Mouse (Mus musculus): ENCODE data around the gene Trex2. TPM values are rescaled to one million over a fixed set of nuclear protein-coding genes. Genes with fewer than 3 reads are reported as not detected.

Gene Trex2
- polyA plus RNA-seq, 1 experiment from 2014 or later, result not detected

- Histone ChIP-seq H3K27ac (ENCODE audit: low read depth, low read length) (no peak overlapping the region), H3K4me2 (no peak overlapping the region), H3K36me3 (ENCODE audit: control insufficient read depth, insufficient read depth, low read length) (no peaks in the 10 kb centered on the region), H3K9ac (ENCODE audit: low read length) (no peak overlapping the region), H3K27me3 (ENCODE audit: control insufficient read depth, insufficient read depth, low read length) (no peaks in the 10 kb centered on the region), H3K9me3 (ENCODE audit: control insufficient read depth, low read length) (no peaks in the 10 kb centered on the region), H3K4me1 (ENCODE audit: control insufficient read depth, insufficient read depth, low read length) (no peaks in the 10 kb centered on the region), H3K4me3 (ENCODE audit: low read depth, low read length) (no peak overlapping the region)
- WGBS, result 93% methylated on average over 1 of the region's 1 CpGs
- no peak for ATAC-seq (ENCODE audit: low FRiP score)
- DNase-seq (ENCODE audit: low spot score, missing footprints), result no peak
These were observed 40.6 kb upstream of the Trex2 start for GRCm38 (mm10) chrX:73475658-73476256.

GRCm38 (mm10) chrX:73474340-73475165 is 39.4 kb upstream of the Trex2 start:
- DNase-seq (ENCODE audit: low spot score, missing footprints) (no peak), ATAC-seq (ENCODE audit: low FRiP score) (no peak)
- H3K9ac ChIP-seq (ENCODE audit: low read length), result no peak overlapping the region
- WGBS, result 70% methylated on average over 12 of the region's 12 CpGs
- no peak overlapping the region for H3K27ac ChIP-seq (ENCODE audit: low read depth, low read length)
- no peaks in the 10 kb centered on the region for H3K36me3 ChIP-seq (ENCODE audit: control insufficient read depth, insufficient read depth, low read length)
- no peak overlapping the region for H3K4me2 ChIP-seq
- no peaks in the 10 kb centered on the region for H3K9me3 ChIP-seq (ENCODE audit: control insufficient read depth, low read length)
- H3K27me3 ChIP-seq (ENCODE audit: control insufficient read depth, insufficient read depth, low read length), result no peaks in the 10 kb centered on the region; the same call in 1 of the 2 replicates
- H3K4me1 ChIP-seq (ENCODE audit: control insufficient read depth, insufficient read depth, low read length), result no peaks in the 10 kb centered on the region
- no peak overlapping the region for H3K4me3 ChIP-seq (ENCODE audit: low read depth, low read length)

GRCm38 (mm10) chrX:73471764-73472163 is 36.6 kb upstream of the Trex2 start:
- DNase-seq (ENCODE audit: low spot score, missing footprints), result no peak
- Histone ChIP-seq H3K4me3 (ENCODE audit: low read depth, low read length) (no peak overlapping the region), H3K9ac (ENCODE audit: low read length) (no peak overlapping the region), H3K9me3 (ENCODE audit: control insufficient read depth, low read length) (no peaks in the 10 kb centered on the region), H3K4me1 (ENCODE audit: control insufficient read depth, insufficient read depth, low read length) (no peaks in the 10 kb centered on the region), H3K4me2 (no peak overlapping the region), H3K27ac (ENCODE audit: low read depth, low read length) (no peak overlapping the region), H3K27me3 (ENCODE audit: control insufficient read depth, insufficient read depth, low read length) (no peaks in the 10 kb centered on the region; the same call in 1 of the 2 replicates), H3K36me3 (ENCODE audit: control insufficient read depth, insufficient read depth, low read length) (no peaks in the 10 kb centered on the region)
- 82% methylated on average over 3 of the region's 3 CpGs for WGBS
- no peak for ATAC-seq (ENCODE audit: low FRiP score)

GRCm38 (mm10) chrX:73468752-73469151 is 33.6 kb upstream of the Trex2 start:
- no peaks in the 10 kb centered on the region for H3K9me3 ChIP-seq (ENCODE audit: control insufficient read depth, low read length)
- no peak overlapping the region for H3K27ac ChIP-seq (ENCODE audit: low read depth, low read length)
- H3K4me2 ChIP-seq, result no peak overlapping the region
- ATAC-seq (ENCODE audit: low FRiP score) (no peak), DNase-seq (ENCODE audit: low spot score, missing footprints) (no peak)
- H3K4me1 ChIP-seq (ENCODE audit: control insufficient read depth, insufficient read depth, low read length), result no peaks in the 10 kb centered on the region
- H3K9ac ChIP-seq (ENCODE audit: low read length), result no peak overlapping the region
- H3K27me3 ChIP-seq (ENCODE audit: control insufficient read depth, insufficient read depth, low read length), result no peaks in the 10 kb centered on the region; the same call in 1 of the 2 replicates
- no peaks in the 10 kb centered on the region for H3K36me3 ChIP-seq (ENCODE audit: control insufficient read depth, insufficient read depth, low read length)
- no CpG with 5 or more reads among the region's 1 CpGs for WGBS
- H3K4me3 ChIP-seq (ENCODE audit: low read depth, low read length), result no peak overlapping the region

- 76% methylated on average over 3 of the region's 3 CpGs for WGBS
- ATAC-seq (ENCODE audit: low FRiP score), result no peak
These were observed 33.2 kb upstream of the Trex2 start for GRCm38 (mm10) chrX:73468330-73468729.

GRCm38 (mm10) chrX:73467446-73468241 is 32.5 kb upstream of the Trex2 start:
- DNase-seq (ENCODE audit: low spot score, missing footprints) (no peak), ATAC-seq (ENCODE audit: low FRiP score) (no peak)

More at GRCm38 (mm10) chrX:73468330-73468729, 33.2 kb upstream of the Trex2 start:
- H3K27ac ChIP-seq (ENCODE audit: low read depth, low read length), result no peak overlapping the region
- DNase-seq (ENCODE audit: low spot score, missing footprints), result no peak
- H3K36me3 ChIP-seq (ENCODE audit: control insufficient read depth, insufficient read depth, low read length), result no peaks in the 10 kb centered on the region
- no peak overlapping the region for H3K4me2 ChIP-seq
- H3K9ac ChIP-seq (ENCODE audit: low read length), result no peak overlapping the region
- no peaks in the 10 kb centered on the region; the same call in 1 of the 2 replicates for H3K27me3 ChIP-seq (ENCODE audit: control insufficient read depth, insufficient read depth, low read length)
- H3K9me3 ChIP-seq (ENCODE audit: control insufficient read depth, low read length), result no peaks in the 10 kb centered on the region
- no peaks in the 10 kb centered on the region for H3K4me1 ChIP-seq (ENCODE audit: control insufficient read depth, insufficient read depth, low read length)
- no peak overlapping the region for H3K4me3 ChIP-seq (ENCODE audit: low read depth, low read length)

GRCm38 (mm10) chrX:73465483-73466186 is 30.5 kb upstream of the Trex2 start:
- DNase-seq (ENCODE audit: low spot score, missing footprints) (no peak), ATAC-seq (ENCODE audit: low FRiP score) (no peak)
- Histone ChIP-seq H3K4me2 (no peak overlapping the region), H3K36me3 (ENCODE audit: control insufficient read depth, insufficient read depth, low read length) (no peaks in the 10 kb centered on the region), H3K9me3 (ENCODE audit: control insufficient read depth, low read length) (no peaks in the 10 kb centered on the region), H3K9ac (ENCODE audit: low read length) (no peak overlapping the region), H3K4me3 (ENCODE audit: low read depth, low read length) (no peak overlapping the region), H3K27ac (ENCODE audit: low read depth, low read length) (no peak overlapping the region), H3K27me3 (ENCODE audit: control insufficient read depth, insufficient read depth, low read length) (no peaks in the 10 kb centered on the region; the same call in 1 of the 2 replicates), H3K4me1 (ENCODE audit: control insufficient read depth, insufficient read depth, low read length) (no peaks in the 10 kb centered on the region)
- WGBS, result 75% methylated on average over 9 of the region's 9 CpGs

More at GRCm38 (mm10) chrX:73467446-73468241, 32.5 kb upstream of the Trex2 start:
- H3K4me2 ChIP-seq, result no peak overlapping the region
- H3K9me3 ChIP-seq (ENCODE audit: control insufficient read depth, low read length), result no peaks in the 10 kb centered on the region
- no peak overlapping the region for H3K4me3 ChIP-seq (ENCODE audit: low read depth, low read length)
- 63% methylated on average over 5 of the region's 5 CpGs for WGBS
- no peak overlapping the region for H3K9ac ChIP-seq (ENCODE audit: low read length)
- no peaks in the 10 kb centered on the region for H3K4me1 ChIP-seq (ENCODE audit: control insufficient read depth, insufficient read depth, low read length)
- no peak overlapping the region for H3K27ac ChIP-seq (ENCODE audit: low read depth, low read length)
- no peaks in the 10 kb centered on the region for H3K36me3 ChIP-seq (ENCODE audit: control insufficient read depth, insufficient read depth, low read length)
- H3K27me3 ChIP-seq (ENCODE audit: control insufficient read depth, insufficient read depth, low read length), result no peaks in the 10 kb centered on the region; the same call in 1 of the 2 replicates

- H3K36me3 ChIP-seq (ENCODE audit: control insufficient read depth, insufficient read depth, low read length), result no peaks in the 10 kb centered on the region
- H3K27me3 ChIP-seq (ENCODE audit: control insufficient read depth, insufficient read depth, low read length), result no peaks in the 10 kb centered on the region
- 70% methylated on average over 4 of the region's 4 CpGs for WGBS
- H3K4me2 ChIP-seq, result no peak overlapping the region
- no peak for DNase-seq (ENCODE audit: low spot score, missing footprints)
- no peaks in the 10 kb centered on the region for H3K9me3 ChIP-seq (ENCODE audit: control insufficient read depth, low read length)
- no peaks in the 10 kb centered on the region for H3K4me1 ChIP-seq (ENCODE audit: control insufficient read depth, insufficient read depth, low read length)
- ATAC-seq (ENCODE audit: low FRiP score), result no peak
- no peak overlapping the region for H3K4me3 ChIP-seq (ENCODE audit: low read depth, low read length)
- no peak overlapping the region for H3K27ac ChIP-seq (ENCODE audit: low read depth, low read length)
- no peak overlapping the region for H3K9ac ChIP-seq (ENCODE audit: low read length)
These were observed 25.6 kb upstream of the Trex2 start for GRCm38 (mm10) chrX:73460792-73461191.

All from midbrain, embryonic 11.5 days (tissue).